Mouse (Mus musculus) stomach, embryonic 15.5 days (tissue): ENCODE data around the gene Prdx6b. TPM values are rescaled to one million over a fixed set of nuclear protein-coding genes. Genes with fewer than 3 reads are reported as not detected.

Source experiments
- ATAC-seq: fragments of 200-750 bp; cut with Nextera tagmentation; 2 replicates; pipeline ENCODE4 v1.8.0; 2017; ENCODE audit warnings: low read depth, moderate number of reproducible peaks, moderate TSS enrichment; ENCODE audit not compliant: insufficient read depth, low FRiP score
- H3K27ac ChIP-seq: fragments of 300-500 bp; sonication (generic); 2 replicates; pipeline ENCODE4 v1.5.1; 2015; ENCODE audit warnings: mild to moderate bottlenecking, inconsistent platforms
- H3K27me3 ChIP-seq: fragments of 300-500 bp; sonication (generic); replicated peaks from 2 replicates; pipeline ENCODE4 v1.6.1; 2015; ENCODE audit warnings: inconsistent platforms
- H3K36me3 ChIP-seq: fragments of 300-500 bp; sonication (generic); 2 replicates; pipeline ENCODE4 v1.6.1; 2015; ENCODE audit warnings: inconsistent platforms
- H3K4me1 ChIP-seq: fragments of 300-500 bp; sonication (generic); 2 replicates; pipeline ENCODE4 v1.6.1; 2015; ENCODE audit warnings: inconsistent platforms
- H3K4me2 ChIP-seq: fragments of 300-500 bp; sonication (generic); 2 replicates; pipeline ENCODE4 v1.6.1; 2015; ENCODE audit warnings: mild to moderate bottlenecking, inconsistent platforms
- H3K4me3 ChIP-seq: fragments of 300-500 bp; sonication (generic); replicated peaks from 2 replicates; pipeline ENCODE4 v1.5.1; 2015; ENCODE audit warnings: inconsistent platforms
- H3K9ac ChIP-seq: fragments of 300-500 bp; sonication (generic); 2 replicates; pipeline ENCODE4 v1.6.1; 2015; ENCODE audit warnings: inconsistent platforms
- H3K9me3 ChIP-seq: fragments of 300-500 bp; sonication (generic); 2 replicates; pipeline ENCODE4 v1.6.1; 2016; ENCODE audit warnings: inconsistent platforms
- WGBS: fragments of 180-500 bp; shearing (Covaris S2); methylation state at CpG from one replicate; pipeline ENCODE4 v1.1.7; 2015; 5-methylcytosine and 5-hydroxymethylcytosine counted together
- polyA plus RNA-seq: library from polyadenylated mRNA; unstranded; fragments of >200 nt; fragmentation: Nextera tagmentation; extraction: Ambion mirVana; gene quantifications from 2 replicates; pipeline ENCODE4 v1.2.1, GENCODE M21; 2015

Gene Prdx6b
- polyA plus RNA-seq, 1 experiment from 2014 or later, result 0.10 TPM

DNA sequence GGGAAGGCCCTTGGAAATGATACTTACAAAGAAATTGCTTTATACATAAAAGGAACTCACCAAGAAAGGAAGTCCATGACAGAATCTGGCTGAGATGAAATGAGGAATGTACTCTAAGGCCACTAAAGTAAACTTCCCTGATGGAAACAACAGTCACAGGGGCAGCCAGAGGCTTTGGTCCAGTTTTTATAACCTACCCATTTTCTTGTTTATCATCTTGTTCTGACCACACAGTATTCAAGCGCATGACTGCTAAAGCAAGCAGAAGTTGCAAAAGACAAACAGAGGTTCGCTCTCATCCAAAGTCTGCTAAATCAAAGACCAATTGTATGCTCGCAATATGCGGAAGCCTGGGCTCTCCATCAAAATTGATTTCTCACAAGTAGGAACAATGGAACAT lies 8.5 kb downstream of the Prdx6b start:
- H3K9me3 ChIP-seq, result no peaks in the 10 kb centered on the region
- no peak for ATAC-seq
- no peak overlapping the region for H3K4me3 ChIP-seq
- no peaks in the 10 kb centered on the region for H3K36me3 ChIP-seq
- H3K27ac ChIP-seq, result no peak overlapping the region
- H3K4me1 ChIP-seq, result no peaks in the 10 kb centered on the region
- no peak overlapping the region for H3K9ac ChIP-seq
- WGBS, result 44% methylated on average over 4 of the region's 4 CpGs
- H3K4me2 ChIP-seq, result no peak overlapping the region
- no peaks in the 10 kb centered on the region for H3K27me3 ChIP-seq

DNA sequence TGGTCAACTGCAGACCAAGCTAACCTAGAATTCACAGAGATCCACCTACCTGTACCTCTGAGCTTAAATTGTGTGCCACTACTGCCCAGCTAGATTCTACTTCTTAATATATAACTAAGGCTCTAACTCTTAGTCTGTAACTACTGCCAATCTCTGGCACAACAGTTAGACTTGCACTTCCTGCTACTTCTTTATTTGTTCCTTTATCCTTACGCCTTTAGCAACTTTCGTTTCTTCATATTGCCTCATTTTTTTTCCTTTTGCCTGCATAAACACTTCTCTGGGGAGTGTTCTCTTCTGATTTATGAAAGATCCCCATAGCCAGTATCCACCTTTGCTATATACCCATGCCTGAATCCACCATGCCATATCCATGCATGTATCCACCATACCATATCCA lies 11.7 kb downstream of the Prdx6b start:
- WGBS, result 94% methylated on average over 2 of the region's 2 CpGs
- Histone ChIP-seq H3K27ac (no peak overlapping the region), H3K36me3 (no peaks in the 10 kb centered on the region), H3K4me3 (no peak overlapping the region), H3K9ac (no peak overlapping the region), H3K27me3 (no peaks in the 10 kb centered on the region), H3K9me3 (no peaks in the 10 kb centered on the region), H3K4me1 (no peaks in the 10 kb centered on the region), H3K4me2 (no peak overlapping the region)
- ATAC-seq, result no peak

DNA sequence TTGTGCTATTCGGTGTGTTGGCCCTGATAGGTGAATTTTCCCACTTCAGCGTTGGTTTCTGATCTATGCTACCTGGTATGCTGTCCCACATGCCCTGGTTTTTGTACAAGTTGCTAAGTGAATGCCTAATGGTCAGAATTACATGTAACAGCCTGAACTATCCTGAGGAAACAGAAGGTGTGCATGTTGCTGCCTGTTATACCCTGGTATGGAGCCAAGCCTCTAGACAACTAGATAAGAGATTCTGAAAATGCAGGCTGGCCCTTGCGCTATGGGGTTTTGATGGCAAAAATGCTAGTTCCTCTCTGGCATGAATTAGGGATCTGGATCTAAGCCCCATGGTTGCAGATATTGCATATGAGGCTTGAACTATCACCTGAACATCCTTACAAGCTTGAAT lies 15.4 kb downstream of the Prdx6b start:
- no peaks in the 10 kb centered on the region for H3K9me3 ChIP-seq
- H3K4me2 ChIP-seq, result no peak overlapping the region
- H3K4me1 ChIP-seq, result no peaks in the 10 kb centered on the region
- no peaks in the 10 kb centered on the region for H3K36me3 ChIP-seq
- H3K9ac ChIP-seq, result no peak overlapping the region
- no peak overlapping the region for H3K4me3 ChIP-seq
- WGBS, result 90% methylated on average over 3 of the region's 3 CpGs
- no peaks in the 10 kb centered on the region for H3K27me3 ChIP-seq
- H3K27ac ChIP-seq, result no peak overlapping the region
- no peak for ATAC-seq

DNA sequence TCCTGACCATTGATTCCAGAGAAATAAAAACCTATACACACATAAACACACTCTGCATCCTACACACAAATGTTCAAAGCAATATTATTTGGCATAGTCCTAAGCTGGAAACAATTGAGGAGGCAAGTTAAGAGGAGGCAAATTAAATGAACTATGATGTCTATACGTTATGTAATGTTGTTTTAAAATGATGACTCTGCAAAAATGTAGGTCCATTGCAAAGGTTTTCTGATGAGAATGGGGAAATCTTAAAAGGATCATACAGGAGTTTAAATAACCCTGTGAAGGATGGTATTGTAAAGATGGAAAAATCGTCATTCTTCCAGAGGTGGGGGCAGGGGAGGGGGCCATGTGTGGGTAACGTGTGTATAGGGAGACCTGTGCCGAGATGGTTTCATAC lies 17.5 kb downstream of the Prdx6b start:
- WGBS, result 65% methylated on average over 4 of the region's 4 CpGs
- H3K4me3 ChIP-seq, result no peak overlapping the region
- no peak overlapping the region for H3K27ac ChIP-seq
- no peak overlapping the region for H3K4me2 ChIP-seq
- no peaks in the 10 kb centered on the region for H3K9me3 ChIP-seq
- H3K9ac ChIP-seq, result no peak overlapping the region
- no peaks in the 10 kb centered on the region for H3K36me3 ChIP-seq
- no peaks in the 10 kb centered on the region for H3K27me3 ChIP-seq
- H3K4me1 ChIP-seq, result no peaks in the 10 kb centered on the region
- no peak for ATAC-seq

DNA sequence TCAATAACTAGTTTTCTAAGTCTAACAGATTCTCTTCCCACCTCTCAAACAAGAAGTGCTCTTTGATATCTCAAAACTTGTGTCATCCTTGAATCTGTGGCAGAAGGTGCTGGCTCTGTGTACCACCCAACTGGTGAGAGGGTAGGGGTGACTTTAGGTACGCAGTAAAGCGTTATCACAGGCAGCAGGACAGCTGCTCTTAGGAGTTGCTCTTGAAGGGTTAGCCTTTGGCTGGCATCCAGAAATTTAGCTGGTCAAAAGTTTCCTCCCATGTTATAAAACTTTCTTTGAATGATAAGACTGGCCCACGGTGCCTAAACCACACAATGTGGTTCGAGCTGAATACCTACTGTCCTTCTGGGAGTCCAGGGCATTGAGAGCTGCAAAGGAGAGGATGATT lies 18.5 kb downstream of the Prdx6b start:
- Histone ChIP-seq H3K36me3 (no peaks in the 10 kb centered on the region), H3K9ac (no peak overlapping the region), H3K4me2 (no peak overlapping the region), H3K27ac (no peak overlapping the region), H3K4me1 (no peaks in the 10 kb centered on the region), H3K27me3 (no peaks in the 10 kb centered on the region), H3K9me3 (no peaks in the 10 kb centered on the region), H3K4me3 (no peak overlapping the region)
- no peak for ATAC-seq
- WGBS, result 47% methylated on average over 4 of the region's 4 CpGs

DNA sequence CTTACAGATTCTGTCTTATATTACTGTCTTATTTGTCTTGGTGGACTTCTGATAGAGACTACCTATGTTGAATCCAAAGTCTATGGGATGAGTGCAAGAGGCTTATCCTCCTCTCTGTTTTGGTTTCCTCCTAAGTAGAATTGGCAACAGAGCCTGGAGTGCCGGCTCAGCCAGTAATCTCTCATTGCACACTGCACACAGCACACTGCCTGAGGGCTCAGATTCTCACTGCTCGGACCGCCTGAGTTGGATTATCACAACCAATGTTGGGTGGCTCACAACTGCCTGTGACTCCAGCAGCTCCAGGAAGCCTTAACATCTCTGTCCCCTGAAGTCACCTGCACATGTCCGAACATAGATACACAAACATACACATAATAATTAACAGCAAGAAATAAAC lies 19.1 kb downstream of the Prdx6b start:
- no peak for ATAC-seq
- 68% methylated on average over 4 of the region's 4 CpGs for WGBS
- H3K27ac ChIP-seq, result no peak overlapping the region

DNA sequence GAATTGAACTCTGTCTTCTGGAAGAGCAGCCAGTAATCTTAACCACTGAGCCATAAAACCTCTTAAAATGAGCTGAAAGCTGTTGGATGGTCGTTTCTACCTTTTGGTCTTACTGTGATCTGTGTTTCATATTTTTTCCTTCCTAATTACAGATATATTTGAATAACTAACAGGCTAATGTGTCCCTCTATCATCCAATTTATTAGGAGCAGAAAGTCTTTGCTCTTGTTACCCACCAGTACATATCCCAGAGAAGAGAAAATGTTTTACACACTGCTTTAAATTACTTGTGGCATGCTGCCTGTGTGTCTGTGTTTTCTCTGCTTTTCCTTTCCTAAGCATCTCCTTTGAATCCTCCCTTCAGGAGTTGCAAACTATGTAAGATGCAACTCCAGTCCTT lies 21.9 kb downstream of the Prdx6b start:
- WGBS, result 40% methylated on average over 1 of the region's 1 CpGs

More for the DNA sequence above, 19.1 kb downstream of the Prdx6b start:
- Histone ChIP-seq H3K4me2 (no peak overlapping the region), H3K27me3 (no peaks in the 10 kb centered on the region), H3K9me3 (no peaks in the 10 kb centered on the region), H3K36me3 (no peaks in the 10 kb centered on the region), H3K9ac (no peak overlapping the region), H3K4me3 (no peak overlapping the region), H3K4me1 (no peaks in the 10 kb centered on the region)

DNA sequence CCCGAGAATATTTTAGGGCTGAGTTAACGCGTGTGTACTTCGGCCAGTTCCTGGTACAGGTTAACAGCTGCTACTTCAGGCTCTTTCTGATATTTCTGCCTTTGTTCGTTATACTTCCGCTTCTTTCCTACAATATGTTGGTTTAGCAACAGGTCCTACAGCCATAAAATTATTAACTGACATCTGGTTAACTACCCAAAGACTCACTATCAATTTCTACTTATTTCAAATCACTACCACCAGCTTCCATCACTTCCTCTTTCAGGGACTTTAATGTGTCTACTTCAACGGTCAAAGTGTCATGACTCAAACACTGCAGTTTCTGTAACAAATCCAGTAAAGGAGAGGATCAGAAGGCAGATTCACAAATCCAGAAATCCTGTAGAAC lies 22.6 kb downstream of the Prdx6b start:
- ATAC-seq, result no peak
- Histone ChIP-seq H3K9me3 (no peaks in the 10 kb centered on the region), H3K27ac (peak overlapping the region; percentile 98), H3K9ac (no peak overlapping the region), H3K4me3 (peak overlapping the region; percentile 88), H3K4me2 (peak overlapping the region; percentile 72), H3K27me3 (no peaks in the 10 kb centered on the region), H3K36me3 (no peaks in the 10 kb centered on the region), H3K4me1 (no peaks in the 10 kb centered on the region)
- 25% methylated on average over 7 of the region's 7 CpGs for WGBS

More for the DNA sequence above, 21.9 kb downstream of the Prdx6b start:
- Histone ChIP-seq H3K27ac (no peak overlapping the region), H3K4me2 (peak overlapping the region; percentile 1; the same call in 1 of the 2 replicates), H3K36me3 (no peaks in the 10 kb centered on the region), H3K4me3 (no peak overlapping the region), H3K9ac (no peak overlapping the region), H3K9me3 (no peaks in the 10 kb centered on the region), H3K27me3 (no peaks in the 10 kb centered on the region), H3K4me1 (no peaks in the 10 kb centered on the region)
- no peak for ATAC-seq

DNA sequence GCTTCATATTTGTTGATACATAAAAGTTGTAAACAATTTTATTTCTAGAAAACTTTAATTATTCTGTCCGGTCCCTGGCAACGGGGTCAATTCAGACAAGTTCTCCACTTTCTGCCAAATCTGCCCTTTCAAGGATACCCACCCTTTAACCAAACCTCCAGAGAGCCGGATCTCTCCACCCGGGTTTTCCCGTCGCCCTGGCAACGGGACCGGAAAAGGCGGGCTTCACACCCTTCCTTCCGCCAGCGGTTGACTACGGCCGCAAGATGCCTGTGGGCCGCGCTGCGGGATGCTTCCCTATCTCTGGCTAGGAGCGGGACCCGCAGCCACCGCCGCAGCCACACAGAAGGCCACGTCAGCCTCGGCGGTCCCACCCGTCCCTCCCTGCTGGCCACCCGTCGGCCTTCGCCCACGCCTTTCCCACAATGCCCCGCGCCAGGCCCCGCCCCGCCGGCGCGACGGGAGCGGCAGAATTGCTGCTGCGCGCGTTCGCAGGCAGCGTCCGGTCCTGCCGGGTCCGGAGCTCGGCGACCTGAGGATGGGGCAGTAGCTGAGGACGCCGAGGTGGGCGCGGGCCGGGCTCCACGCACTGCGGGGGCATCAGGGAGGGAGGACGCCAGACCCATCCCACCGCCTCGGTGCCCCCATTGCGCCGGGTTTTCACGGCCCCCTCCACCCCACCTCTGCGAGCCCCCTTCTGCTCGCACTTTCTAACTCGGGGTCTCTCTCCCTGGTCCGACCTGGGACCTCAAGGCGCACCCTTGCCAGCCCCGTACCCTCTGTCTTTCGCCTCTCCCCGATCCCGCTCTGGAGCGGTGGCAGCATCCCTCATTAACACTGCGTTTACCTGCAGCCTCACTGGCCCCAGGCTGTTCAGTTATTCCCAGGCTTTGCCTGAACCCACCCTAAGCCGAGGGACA lies 23.2 kb downstream of the Prdx6b start, which contains the start of gene Dnajc10:
Gene Dnajc10 (plus strand): TSS at position 225 of the 920 bp plus-strand sequence.
- peak within 1 kb of the TSS; percentile 98 for H3K27ac ChIP-seq
- no peaks in the 10 kb centered on the region for H3K9me3 ChIP-seq
- H3K36me3 ChIP-seq, result no peaks in the 10 kb centered on the region
- peak within 1 kb of the TSS; percentile 72 for H3K4me2 ChIP-seq
- ATAC-seq, result peak; percentile 93
- no peaks in the 10 kb centered on the region for H3K4me1 ChIP-seq
- H3K4me3 ChIP-seq, result peak within 1 kb of the TSS; percentile 88
- H3K27me3 ChIP-seq, result no peaks in the 10 kb centered on the region
- H3K9ac ChIP-seq, result peak within 1 kb of the TSS; percentile 89
- WGBS, result under 1% methylated on average over 69 of the region's 72 CpGs

DNA sequence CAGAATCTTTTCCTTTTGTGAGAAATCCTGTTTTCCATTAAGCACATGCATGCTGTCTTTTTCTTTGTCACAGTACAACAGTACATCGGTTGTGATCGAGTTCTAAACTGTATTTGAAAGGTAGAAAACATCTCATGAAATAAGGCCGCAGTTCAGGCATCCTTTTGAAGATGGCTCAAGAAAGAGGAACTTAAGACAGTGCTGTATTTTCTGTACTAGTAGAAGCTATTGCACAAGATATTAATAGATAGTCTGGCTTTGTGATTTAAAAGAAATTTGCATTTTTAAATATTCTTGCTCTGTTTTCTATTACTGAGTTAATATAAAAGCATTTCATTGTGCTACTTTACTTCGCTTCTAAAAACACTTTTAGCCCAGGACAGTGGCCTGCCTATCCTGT lies 30.6 kb downstream of the Prdx6b start:
- Histone ChIP-seq H3K4me2 (no peak overlapping the region), H3K4me3 (no peak overlapping the region), H3K4me1 (no peaks in the 10 kb centered on the region), H3K27ac (no peak overlapping the region), H3K27me3 (no peaks in the 10 kb centered on the region), H3K9me3 (no peaks in the 10 kb centered on the region), H3K36me3 (peaks cover 21% of the 10 kb centered on the region), H3K9ac (no peak overlapping the region)
- ATAC-seq, result no peak
- 92% methylated on average over 4 of the region's 4 CpGs for WGBS

DNA sequence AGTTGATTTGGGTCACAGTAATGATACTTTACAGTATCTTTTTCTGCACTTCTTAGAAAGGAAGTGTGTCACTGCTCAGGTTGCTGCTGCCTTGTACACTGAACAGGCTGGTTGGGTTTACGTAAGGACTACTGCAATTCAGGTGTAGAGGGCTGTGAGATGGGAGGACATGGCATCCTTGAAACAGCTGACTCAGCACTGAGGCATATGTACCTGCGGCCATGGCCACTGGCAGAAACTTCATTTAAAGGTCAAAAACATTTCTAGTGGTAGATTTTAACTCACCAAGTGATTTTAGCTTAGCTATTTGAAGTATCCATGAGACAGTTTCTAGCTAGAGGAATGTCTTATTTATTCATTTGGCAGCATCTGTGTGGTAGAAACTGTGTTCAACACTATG lies 33.5 kb downstream of the Prdx6b start:
- ATAC-seq, result no peak

DNA sequence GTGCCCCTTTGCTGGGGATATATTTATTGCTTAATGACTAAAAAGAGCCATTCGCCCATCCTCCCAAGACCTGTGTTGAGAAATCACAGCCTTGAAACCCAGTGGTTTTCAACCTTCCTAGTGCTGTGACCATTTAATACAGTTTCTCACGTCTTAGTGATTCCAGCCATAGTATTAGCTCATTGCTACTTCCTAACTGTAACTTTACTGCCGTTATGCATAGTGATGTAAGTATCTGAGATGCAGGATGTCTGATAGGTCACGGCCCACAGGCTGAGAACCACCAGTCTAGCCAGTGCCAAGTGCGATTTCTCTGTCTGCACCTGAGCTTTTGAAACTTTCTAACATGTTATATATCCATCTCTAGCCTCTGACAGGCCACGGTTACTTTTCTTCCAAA lies 35.0 kb downstream of the Prdx6b start:
- Histone ChIP-seq H3K27me3 (no peaks in the 10 kb centered on the region), H3K4me1 (no peaks in the 10 kb centered on the region), H3K9me3 (no peaks in the 10 kb centered on the region), H3K4me3 (no peak overlapping the region), H3K36me3 (peaks cover 17% of the 10 kb centered on the region), H3K27ac (no peak overlapping the region), H3K4me2 (no peak overlapping the region), H3K9ac (no peak overlapping the region)
- WGBS, result 88% methylated on average over 6 of the region's 6 CpGs
- no peak for ATAC-seq

More for the DNA sequence above, 33.5 kb downstream of the Prdx6b start:
- Histone ChIP-seq H3K4me2 (no peak overlapping the region), H3K36me3 (peaks cover 21% of the 10 kb centered on the region), H3K27me3 (no peaks in the 10 kb centered on the region), H3K4me1 (no peaks in the 10 kb centered on the region), H3K9ac (no peak overlapping the region), H3K9me3 (no peaks in the 10 kb centered on the region), H3K4me3 (no peak overlapping the region), H3K27ac (no peak overlapping the region)
- WGBS, result 93% methylated on average over 2 of the region's 2 CpGs
